Mouse (Mus musculus): ENCODE data around the gene Pex1. TPM values are rescaled to one million over a fixed set of nuclear protein-coding genes. Genes with fewer than 3 reads are reported as not detected.
"Not testable (repeated sequence)": the region's sequence is repeated elsewhere in the genome, so short reads cannot be mapped to it uniquely, and the experiment has no call there.

The Pex1 gene
- total RNA-seq (2021), result 10 to 100 TPM; 25.2 to 30.3 TPM

DNA sequence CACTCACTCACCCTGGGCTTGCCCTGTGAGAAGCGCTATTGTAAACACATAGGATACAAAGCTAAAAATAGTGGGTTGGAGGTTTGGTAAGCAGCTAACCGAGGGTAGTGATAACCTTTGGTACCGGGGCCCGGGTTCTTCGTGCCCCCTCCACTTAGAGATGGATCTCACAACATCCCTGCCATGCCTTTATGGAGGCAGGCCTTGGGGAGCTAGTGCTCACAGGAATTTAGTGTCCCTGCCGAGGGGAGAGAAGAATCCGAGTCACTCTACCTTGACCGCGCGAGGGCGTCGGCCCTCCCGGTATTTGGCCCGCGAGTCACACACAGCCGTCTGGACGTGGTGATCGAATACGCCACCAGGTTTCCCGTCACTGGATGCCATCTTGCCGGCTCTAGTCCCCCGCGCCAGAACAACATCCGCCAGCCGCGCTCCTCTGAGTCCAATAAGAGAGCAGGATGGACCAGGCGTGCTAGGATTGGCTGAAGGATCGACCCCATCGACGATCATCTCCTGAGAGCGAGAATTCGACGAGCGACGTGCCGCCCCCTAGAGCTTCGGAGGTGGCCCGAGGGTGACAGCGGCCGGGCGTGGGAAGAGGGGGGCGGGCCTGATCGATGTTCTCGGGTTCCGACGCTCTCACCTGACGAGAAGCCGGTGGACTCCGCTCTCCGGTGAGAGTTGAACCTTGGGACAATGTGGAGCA is at the start of gene Pex1:
Pex1 (plus strand) TSS at position 374 of the 706 bp plus-strand sequence.
- peak; percentile 95 to 98 for DNase-seq (ENCODE audit: low spot score in 2 of 2)
- intact Hi-C loops (cut with DNase I), result no loop called here

GRCm38 (mm10) chr5:3546226-3546625 is 49.6 kb upstream of the Pex1 start:
- DNase-seq (ENCODE audit: low spot score in 2 of 2), result no peak
- intact Hi-C loops (cut with DNase I), result no loop called here

DNA sequence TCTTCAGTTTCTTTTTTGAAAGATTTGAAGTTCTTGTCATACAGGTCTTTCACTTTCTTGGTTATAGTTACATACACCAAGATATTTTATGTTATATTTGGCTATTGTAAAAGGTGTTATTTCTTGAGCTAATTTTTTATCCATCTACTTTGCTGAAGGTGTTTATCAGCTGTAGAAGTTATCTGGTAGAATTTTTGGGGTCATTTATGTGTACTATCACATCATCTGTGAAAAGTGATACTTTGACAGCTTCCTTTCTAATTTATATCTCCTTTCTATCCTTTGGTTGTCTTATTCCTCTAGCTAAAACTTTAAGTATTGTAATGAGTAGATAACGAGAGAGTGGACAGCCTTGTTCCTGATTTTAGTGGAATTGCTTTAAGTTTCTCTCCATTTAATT is 44.4 kb upstream of the Pex1 start:
- intact Hi-C loops (cut with DNase I), result no loop called here
- no peak for DNase-seq (ENCODE audit: low spot score in 2 of 2)

DNA sequence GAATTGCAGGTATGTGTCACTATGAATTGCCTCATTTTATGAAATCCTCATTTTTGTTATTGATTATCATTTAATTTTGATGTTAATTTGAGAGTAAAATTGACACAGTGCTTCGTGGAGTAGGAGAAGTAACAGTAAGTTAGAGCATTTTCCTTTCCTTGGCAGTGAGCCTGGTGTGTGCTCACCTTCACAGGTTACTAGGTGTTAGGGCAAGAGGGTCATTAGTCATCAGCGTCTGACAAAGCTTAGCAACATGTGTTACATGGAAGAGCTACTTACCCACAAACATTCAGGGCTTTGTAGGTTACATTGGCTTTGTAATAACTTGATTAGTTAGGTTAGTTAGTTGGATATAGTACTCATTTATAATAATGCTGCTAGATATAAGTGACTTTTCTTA is 41.7 kb upstream of the Pex1 start:
- no peak for DNase-seq (ENCODE audit: low spot score in 2 of 2)
- intact Hi-C loops (cut with DNase I), result no loop called here

DNA sequence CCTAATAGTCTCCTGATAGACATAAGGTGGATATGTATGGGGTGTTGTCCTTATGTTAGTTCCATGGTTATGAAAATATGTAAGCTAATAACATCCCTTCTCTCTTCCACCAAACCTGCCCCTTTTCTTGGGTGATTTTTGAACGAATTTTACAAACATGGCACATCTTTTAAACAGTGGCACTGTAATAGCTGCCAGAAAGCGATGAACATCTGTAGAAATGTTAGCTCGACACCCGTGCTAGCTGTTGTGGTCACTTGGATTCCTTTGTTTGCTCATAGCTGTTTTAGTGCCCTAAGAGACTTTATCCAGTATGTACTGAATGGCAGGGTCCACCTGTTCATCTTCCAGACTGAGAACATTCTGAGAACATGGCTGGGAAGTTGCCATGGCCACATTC is 24.6 kb upstream of the Pex1 start, which contains the start of gene 1700109H08Rik:
1700109H08Rik (plus strand) TSS at position 301 of the 400 bp plus-strand sequence.
- no peak for DNase-seq (ENCODE audit: low spot score in 2 of 2)
- intact Hi-C loops (cut with DNase I), result no loop called here

GRCm38 (mm10) chr5:3574825-3575224 is 21.0 kb upstream of the Pex1 start:
- intact Hi-C loops (cut with DNase I), result no loop called here
- DNase-seq (ENCODE audit: low spot score in 2 of 2), result no peak

DNA sequence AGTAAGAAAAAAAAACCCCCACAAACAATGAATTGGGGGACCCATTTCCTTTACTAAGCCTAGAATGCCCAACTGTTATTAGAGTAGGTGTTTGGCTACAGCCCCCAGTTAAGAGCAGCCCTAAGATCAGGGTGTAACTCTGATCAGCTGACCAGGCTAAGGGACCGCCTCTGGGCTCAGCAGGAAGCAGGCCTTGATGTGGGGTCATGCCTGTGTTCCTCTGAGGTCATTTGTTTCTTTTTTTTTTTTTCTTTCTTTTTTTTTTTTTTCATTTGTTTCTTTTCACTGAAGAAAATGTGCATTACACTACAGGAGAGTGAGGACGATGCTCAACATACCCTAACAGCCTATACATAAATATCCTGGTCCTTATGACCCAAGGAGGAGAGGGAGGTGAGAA is 17.9 kb upstream of the Pex1 start:
- intact Hi-C loops (cut with DNase I), result no loop called here
- DNase-seq (ENCODE audit: low spot score in 2 of 2), result no peak

GRCm38 (mm10) chr5:3579066-3579465 is 16.8 kb upstream of the Pex1 start:
- intact Hi-C loops (cut with DNase I), result no loop called here
- no peak for DNase-seq (ENCODE audit: low spot score in 2 of 2)

DNA sequence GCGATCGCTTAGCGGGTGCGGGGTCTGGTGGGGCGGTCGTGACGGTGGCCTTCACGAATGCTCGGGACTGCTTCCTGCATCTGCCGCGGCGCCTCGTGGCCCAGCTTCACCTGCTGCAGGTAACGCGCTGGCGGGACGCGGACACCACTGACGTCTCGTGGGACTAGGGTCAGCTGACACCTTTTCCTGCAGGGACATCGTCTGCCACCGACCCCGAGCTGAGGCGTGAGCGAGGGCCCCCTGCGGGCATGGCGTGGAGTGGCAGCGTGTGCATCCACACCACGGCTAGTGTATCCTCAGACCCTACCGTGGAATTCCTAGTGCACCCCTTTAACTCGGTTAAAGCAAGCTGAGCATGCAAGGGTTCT is 517 bp downstream of the Pex1 start, which contains the start of gene Rbm48:
Rbm48 (minus strand) TSS at position 187 of the 368 bp plus-strand sequence.
- intact Hi-C loops (cut with DNase I), result no loop called here
- peak; percentile 81 to 89 for DNase-seq (ENCODE audit: low spot score in 2 of 2)

DNA sequence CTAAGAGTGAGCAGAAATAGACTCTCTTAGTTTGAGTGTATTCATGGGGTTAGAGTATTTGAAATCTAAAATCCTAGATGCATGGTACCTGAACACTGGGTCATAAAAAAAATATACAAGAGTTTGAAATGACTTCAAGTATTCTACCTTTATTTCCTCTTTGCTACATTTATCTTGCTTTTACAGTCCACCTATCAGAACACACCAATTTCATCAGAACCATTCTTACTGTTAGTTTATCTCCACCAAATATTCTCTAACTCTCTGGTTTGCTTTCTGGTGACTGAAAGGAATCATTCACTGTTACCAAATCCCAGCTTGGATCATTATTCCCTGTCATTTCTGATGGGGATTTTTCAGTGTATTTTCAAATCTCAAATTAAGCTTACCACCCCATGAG is 1.3 kb downstream of the Pex1 start:
- DNase-seq (ENCODE audit: low spot score in 2 of 2), result no peak
- intact Hi-C loops (cut with DNase I), result no loop called here

GRCm38 (mm10) chr5:3598766-3599165 is 2.9 kb downstream of the Pex1 start:
- intact Hi-C loops (cut with DNase I), result no loop called here
- no peak for DNase-seq (ENCODE audit: low spot score in 2 of 2)

DNA sequence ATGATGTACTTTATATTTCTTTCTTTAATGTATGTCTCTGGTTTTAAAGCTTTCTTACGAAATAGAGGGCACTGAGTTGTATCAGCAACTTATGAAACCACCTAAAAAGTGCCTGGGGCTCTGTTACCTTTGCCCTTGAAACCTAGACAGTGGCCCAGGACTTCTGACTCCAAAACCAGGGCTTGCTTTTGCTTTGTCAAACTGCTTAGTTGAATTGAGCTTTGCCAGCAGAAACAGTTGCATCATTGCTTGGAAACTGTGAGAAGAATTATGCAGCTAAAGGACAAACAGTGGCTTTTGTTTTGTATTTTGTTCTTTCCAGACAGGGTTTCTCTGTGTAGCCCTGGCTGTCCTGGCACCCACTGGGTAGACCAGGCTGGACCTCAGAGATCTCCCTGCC is 4.4 kb downstream of the Pex1 start:
- intact Hi-C loops (cut with DNase I), result no loop called here
- no peak for DNase-seq (ENCODE audit: low spot score in 2 of 2)

DNA sequence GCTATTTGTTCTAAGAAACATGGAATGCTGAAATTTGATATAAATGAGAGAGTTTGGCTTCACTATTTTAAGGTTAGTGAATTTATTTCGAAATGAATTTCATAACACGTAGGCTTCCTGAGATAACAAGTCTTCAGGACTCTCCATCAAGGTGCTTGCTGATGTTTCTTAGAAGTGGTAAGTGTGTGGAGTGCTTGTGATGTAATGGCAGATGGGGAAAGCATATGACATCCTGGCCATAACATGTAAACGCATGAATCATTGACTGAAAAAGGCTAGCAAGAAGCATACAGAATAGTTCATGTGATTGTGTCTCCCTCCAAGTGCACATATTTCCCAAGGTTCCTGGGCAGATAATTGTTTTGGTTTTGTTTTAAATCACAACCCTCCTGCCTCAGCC is 4.9 kb downstream of the Pex1 start:
- no peak for DNase-seq (ENCODE audit: low spot score in 2 of 2)
- intact Hi-C loops (cut with DNase I), result no loop called here

- intact Hi-C loops (cut with DNase I), result no loop called here
- DNase-seq (ENCODE audit: low spot score in 2 of 2), result no peak
Measured at GRCm38 (mm10) chr5:3607114-3607513, 11.2 kb downstream of the Pex1 start.

DNA sequence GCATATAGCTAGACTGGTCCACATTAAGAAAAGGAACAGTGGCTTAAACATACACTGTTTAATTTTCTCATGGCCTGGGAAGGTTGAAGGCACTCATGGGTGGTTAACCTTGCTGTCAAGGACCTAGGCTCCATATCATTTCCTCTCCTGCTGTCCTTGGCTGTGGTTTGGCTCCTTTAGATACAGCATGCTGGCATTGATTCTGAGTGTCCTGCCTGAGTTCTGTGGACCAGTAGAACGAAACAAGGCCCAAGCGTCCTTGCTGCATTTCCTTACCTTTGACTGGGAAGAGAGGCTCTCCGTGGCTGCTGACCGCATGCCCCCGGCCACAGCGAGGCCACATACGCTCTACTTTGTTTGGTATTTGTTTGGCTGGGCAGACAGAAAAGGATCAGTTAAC is 13.4 kb downstream of the Pex1 start:
- DNase-seq (ENCODE audit: low spot score in 2 of 2), result no peak
- intact Hi-C loops (cut with DNase I), result no loop called here

GRCm38 (mm10) chr5:3611835-3612234 is 16.0 kb downstream of the Pex1 start:
- intact Hi-C loops (cut with DNase I); DNase-seq (ENCODE audit: low spot score in 2 of 2): not testable (repeated sequence)

GRCm38 (mm10) chr5:3620486-3620885 is 24.6 kb downstream of the Pex1 start:
- no peak for DNase-seq (ENCODE audit: low spot score in 2 of 2)
- intact Hi-C loops (cut with DNase I), result no loop called here

DNA sequence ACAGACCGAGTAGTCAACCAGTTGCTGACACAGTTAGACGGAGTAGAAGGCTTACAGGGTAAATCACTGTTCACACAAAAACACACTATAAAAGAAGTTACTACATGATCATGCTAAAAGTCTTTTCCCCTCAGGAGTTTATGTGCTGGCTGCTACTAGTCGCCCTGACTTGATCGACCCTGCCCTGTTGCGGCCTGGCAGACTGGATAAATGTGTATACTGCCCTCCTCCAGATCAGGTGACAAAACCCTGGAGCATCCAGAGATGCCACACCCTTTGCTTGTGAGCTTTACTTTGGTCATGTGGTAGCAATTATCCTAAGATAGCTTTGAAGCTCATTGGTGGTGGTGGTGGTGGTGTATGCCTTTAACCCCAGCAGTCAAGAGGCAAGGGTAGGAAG is 34.2 kb downstream of the Pex1 start:
- intact Hi-C loops (cut with DNase I), result no loop called here
- no peak for DNase-seq (ENCODE audit: low spot score in 2 of 2)

DNA sequence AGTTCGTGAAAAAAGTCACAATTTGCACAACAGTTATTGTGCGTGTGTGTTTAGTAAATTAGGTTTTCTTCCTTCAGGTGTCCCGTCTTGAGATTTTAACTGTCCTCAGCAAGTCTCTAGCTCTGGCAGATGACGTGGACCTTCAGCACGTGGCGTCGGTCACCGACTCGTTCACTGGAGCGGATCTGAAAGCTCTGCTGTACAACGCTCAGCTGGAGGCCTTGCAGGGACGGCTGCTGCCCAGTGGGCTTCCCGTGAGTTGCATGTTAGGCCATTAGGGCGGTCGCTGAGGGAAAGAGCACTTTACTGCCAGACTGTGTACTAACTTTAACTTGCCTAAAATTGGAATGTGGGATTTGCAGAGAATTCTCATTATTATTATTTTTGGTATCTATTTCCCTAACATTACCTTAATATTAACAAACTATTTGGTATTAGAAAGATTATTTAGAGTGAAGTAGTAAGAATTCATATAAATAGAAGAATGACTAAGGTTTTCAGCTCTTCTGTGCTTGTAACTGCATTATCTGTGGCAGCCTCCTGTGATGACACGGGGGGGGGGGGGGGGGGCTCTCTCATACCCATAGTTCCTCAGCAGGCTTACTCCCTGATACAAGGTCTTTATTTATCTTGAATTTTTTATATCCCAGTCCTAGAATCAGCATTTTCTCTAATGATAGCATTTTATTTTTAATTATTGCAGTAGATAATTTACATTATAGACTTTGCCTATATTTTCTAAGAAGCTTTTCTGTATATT is 35.8 kb downstream of the Pex1 start:
- DNase-seq (ENCODE audit: low spot score in 2 of 2), result no peak
- intact Hi-C loops (cut with DNase I), result no loop called here

- intact Hi-C loops (cut with DNase I), result no loop called here
Measured at GRCm38 (mm10) chr5:3632285-3632684, 36.4 kb downstream of the Pex1 start.

GRCm38 (mm10) chr5:3633315-3633714 is 37.4 kb downstream of the Pex1 start:
- intact Hi-C loops (cut with DNase I), result no loop called here
- DNase-seq (ENCODE audit: low spot score in 2 of 2), result no peak

More at GRCm38 (mm10) chr5:3632285-3632684, 36.4 kb downstream of the Pex1 start:
- DNase-seq (ENCODE audit: low spot score in 2 of 2), result no peak
